In the genomic region with DNA sequence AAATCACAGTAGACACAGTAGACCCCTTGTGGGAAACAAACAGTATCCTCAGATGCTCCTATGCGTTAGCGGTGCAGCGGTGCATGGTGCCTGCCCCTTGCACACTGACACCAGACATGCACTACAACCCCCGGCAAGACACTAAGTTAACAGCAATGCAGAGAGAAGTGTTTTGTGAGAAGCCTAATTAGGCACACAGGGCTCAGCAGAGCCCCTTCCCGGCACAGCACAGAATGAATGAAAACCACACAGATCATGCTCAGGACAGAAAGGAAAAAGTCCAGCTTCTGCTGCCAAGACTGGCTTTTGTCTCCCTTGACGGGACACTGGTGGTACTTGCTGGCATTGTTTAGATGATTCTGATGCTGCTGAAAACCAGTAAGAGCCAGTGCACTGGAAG, we compare ENCODE assay signal across 15 mouse cellular contexts.
DNase-seq lines count a peak whose midpoint lies in the region; ATAC-seq lines count a peak whose summit lies in the region.
"Had no signal": no experiment of that assay in that cellular context is flagged by ENCODE, and none has a peak within 500 bp of the region (broad histone marks: within the 10 kb centered on the region; RNA-seq: fewer than 3 reads in every experiment).

No protein-coding gene starts in this region.

- 59% methylated on average over 6 of the region's 6 CpGs for WGBS in midbrain, embryonic 13.5 days
- 77% methylated on average over 6 of the region's 6 CpGs for WGBS in midbrain, embryonic 11.5 days
- 38% methylated on average over 6 of the region's 6 CpGs for WGBS in forebrain, embryonic 14.5 days
- 44% methylated on average over 6 of the region's 6 CpGs for WGBS in hindbrain, embryonic 16.5 days

- DNase-seq in midbrain, embryonic 11.5 days (ENCODE audit: low spot score, missing footprints): no peak
- peak; percentile 59 for DNase-seq in forebrain, embryonic 14.5 days (ENCODE audit: low spot score)
- peak; percentile 35 for DNase-seq in retina, postnatal 1 day
- DNase-seq in heart, postnatal 14 days: no peak
- DNase-seq in thymus, postnatal 0 days (ENCODE audit: low spot score): no peak
- DNase-seq: cerebellum, adult 11-12 months; heart, postnatal 4 days; kidney, adult 2 months; lung, embryonic 14.5 days; thymus, adult 2 months had no signal

- H3K9ac ChIP-seq in midbrain, embryonic 13.5 days (replicated peaks): no peak overlapping the region
- no peak overlapping the region for H3K9ac ChIP-seq in midbrain, embryonic 11.5 days (ENCODE audit: low read length)
- H3K9ac ChIP-seq in forebrain, embryonic 14.5 days (ENCODE audit: low read length): no peak overlapping the region
- H3K9ac ChIP-seq in hindbrain, embryonic 16.5 days (ENCODE audit: low read depth, low read length): no peak overlapping the region
- H3K9ac ChIP-seq: limb, embryonic 15.5 days; lung, embryonic 14.5 days had no signal

- H3K4me1 ChIP-seq in midbrain, embryonic 13.5 days (replicated peaks): peaks cover 5% of the 10 kb centered on the region; the same call in 1 of the 2 replicates
- H3K4me1 ChIP-seq in midbrain, embryonic 11.5 days (ENCODE audit: control insufficient read depth, insufficient read depth, low read length): no peaks in the 10 kb centered on the region
- peaks cover 18% of the 10 kb centered on the region for H3K4me1 ChIP-seq in forebrain, embryonic 14.5 days (ENCODE audit: control insufficient read depth, insufficient read depth, low read length)
- H3K4me1 ChIP-seq in hindbrain, embryonic 16.5 days (ENCODE audit: control insufficient read depth, insufficient read depth, low read depth, low read length): no peaks in the 10 kb centered on the region
- H3K4me1 ChIP-seq: heart, embryonic 10.5 days; limb, embryonic 15.5 days had no signal

- H3K4me2 ChIP-seq in midbrain, embryonic 13.5 days (replicated peaks): no peak overlapping the region
- H3K4me2 ChIP-seq in midbrain, embryonic 11.5 days: no peak overlapping the region
- no peak overlapping the region for H3K4me2 ChIP-seq in forebrain, embryonic 14.5 days (ENCODE audit: low read length)
- no peak overlapping the region for H3K4me2 ChIP-seq in hindbrain, embryonic 16.5 days (ENCODE audit: low read length)
- H3K4me2 ChIP-seq: limb, embryonic 15.5 days; lung, embryonic 14.5 days had no signal

- no peaks in the 10 kb centered on the region for H3K9me3 ChIP-seq in midbrain, embryonic 13.5 days
- no peaks in the 10 kb centered on the region for H3K9me3 ChIP-seq in midbrain, embryonic 11.5 days (ENCODE audit: control insufficient read depth, low read length)
- no peaks in the 10 kb centered on the region for H3K9me3 ChIP-seq in forebrain, embryonic 14.5 days (replicated peaks; ENCODE audit: control insufficient read depth, low read length)
- H3K9me3 ChIP-seq in hindbrain, embryonic 16.5 days (ENCODE audit: control insufficient read depth, low read length): no peaks in the 10 kb centered on the region
- H3K9me3 ChIP-seq: heart, embryonic 10.5 days; limb, embryonic 15.5 days had no signal

- H3K36me3 ChIP-seq in midbrain, embryonic 13.5 days: peaks cover 42% of the 10 kb centered on the region
- H3K36me3 ChIP-seq in midbrain, embryonic 11.5 days (ENCODE audit: control insufficient read depth, insufficient read depth, low read length): no peaks in the 10 kb centered on the region
- H3K36me3 ChIP-seq in forebrain, embryonic 14.5 days (ENCODE audit: control insufficient read depth, insufficient read depth, low read length): peaks cover 36% of the 10 kb centered on the region
- peaks cover 22% of the 10 kb centered on the region for H3K36me3 ChIP-seq in hindbrain, embryonic 16.5 days (ENCODE audit: control insufficient read depth, insufficient read depth, low read length)

- H3K27ac ChIP-seq in midbrain, embryonic 13.5 days: no peak overlapping the region; the same call in 1 of the 2 replicates
- no peak overlapping the region for H3K27ac ChIP-seq in midbrain, embryonic 11.5 days (ENCODE audit: low read depth, low read length)
- peak overlapping the region; percentile 48; the same call in 1 of the 2 replicates for H3K27ac ChIP-seq in forebrain, embryonic 14.5 days (ENCODE audit: low read depth, low read length)
- no peak overlapping the region for H3K27ac ChIP-seq in hindbrain, embryonic 16.5 days (ENCODE audit: low read depth, low read length)
- H3K27ac ChIP-seq: heart, embryonic 10.5 days; limb, embryonic 15.5 days had no signal

- 0 out of 2 replicates have a peak, but pooled peaks have one; percentile 45 for ATAC-seq in midbrain, embryonic 13.5 days
- ATAC-seq in midbrain, embryonic 11.5 days (ENCODE audit: low FRiP score): no peak
- 0 out of 2 replicates have a peak, but pooled peaks have one; percentile 32 for ATAC-seq in forebrain, embryonic 14.5 days
- peak; percentile 61 for ATAC-seq in hindbrain, embryonic 16.5 days
- ATAC-seq: activated CD4-positive, CD25-positive, alpha-beta regulatory T cell, adult 4 months had no signal

- H3K27me3 ChIP-seq in midbrain, embryonic 13.5 days: no peaks in the 10 kb centered on the region
- no peaks in the 10 kb centered on the region for H3K27me3 ChIP-seq in midbrain, embryonic 11.5 days (ENCODE audit: control insufficient read depth, insufficient read depth, low read length)
- no peaks in the 10 kb centered on the region for H3K27me3 ChIP-seq in forebrain, embryonic 14.5 days (replicated peaks; ENCODE audit: control insufficient read depth, insufficient read depth, low read length)
- no peaks in the 10 kb centered on the region for H3K27me3 ChIP-seq in hindbrain, embryonic 16.5 days (replicated peaks; ENCODE audit: control insufficient read depth, insufficient read depth, low read length)
- H3K27me3 ChIP-seq: limb, embryonic 15.5 days had no signal

- no peak overlapping the region for H3K4me3 ChIP-seq in midbrain, embryonic 13.5 days (replicated peaks)
- H3K4me3 ChIP-seq in midbrain, embryonic 11.5 days (ENCODE audit: low read depth, low read length): no peak overlapping the region
- H3K4me3 ChIP-seq in forebrain, embryonic 14.5 days (ENCODE audit: low read depth, low read length): no peak overlapping the region
- H3K4me3 ChIP-seq in hindbrain, embryonic 16.5 days (ENCODE audit: low read length): no peak overlapping the region
- H3K4me3 ChIP-seq: heart, embryonic 10.5 days; limb, embryonic 15.5 days had no signal

- intact Hi-C loops in heart, postnatal 14 days (cut with DNase I): loop anchor here (2.0 kb wide), 1 partner anchor 24 kb away; no protein-coding TSS in a partner anchor

Comparison
In these comparisons a context has a peak if more than half of its experiments do, and no peak if none do; other contexts are left out.
1. DNase-seq: peak in forebrain, embryonic 14.5 days (single experiment) and retina, postnatal 1 day (single experiment); none in midbrain, embryonic 11.5 days (single experiment), heart, postnatal 14 days (0 of 2) and thymus, postnatal 0 days (single experiment).